Mouse (Mus musculus): ENCODE measurements around the gene Tbxa2r. TPM values are rescaled to one million over a fixed set of nuclear protein-coding genes. Genes with fewer than 3 reads are reported as not detected.

The Tbxa2r gene
- polyA plus RNA-seq, 1 experiment from 2014 or later, result 6.7 TPM

- Histone ChIP-seq H3K4me2 (no peak overlapping the region), H3K36me3 (peaks cover 75% of the 10 kb centered on the region), H3K27ac (no peak overlapping the region), H3K9me3 (replicated peaks) (no peaks in the 10 kb centered on the region), H3K9ac (no peak overlapping the region; the same call in 1 of the 2 replicates), H3K4me3 (no peak overlapping the region), H3K4me1 (peaks cover 53% of the 10 kb centered on the region), H3K27me3 (replicated peaks) (no peaks in the 10 kb centered on the region)
- 90% methylated on average over 16 of the region's 16 CpGs for WGBS (ENCODE audit: insufficient replicate concordance)
- no peak for ATAC-seq
These were observed 12.9 kb upstream of the Tbxa2r start for GRCm38 (mm10) chr10:81315587-81315986.

GRCm38 (mm10) chr10:81316338-81317060 is 12.0 kb upstream of the Tbxa2r start:
- no peak for ATAC-seq
- Histone ChIP-seq H3K36me3 (peaks cover 66% of the 10 kb centered on the region), H3K27me3 (replicated peaks) (no peaks in the 10 kb centered on the region), H3K9me3 (replicated peaks) (no peaks in the 10 kb centered on the region), H3K4me2 (peak overlapping the region; percentile 63), H3K4me3 (peak overlapping the region; percentile 16), H3K27ac (peak overlapping the region; percentile 18), H3K4me1 (peaks cover 53% of the 10 kb centered on the region), H3K9ac (peak overlapping the region; percentile 44)
- WGBS (ENCODE audit: insufficient replicate concordance), result 62% methylated on average over 16 of the region's 16 CpGs

GRCm38 (mm10) chr10:81317273-81317672 is 11.3 kb upstream of the Tbxa2r start:
- peak overlapping the region; percentile 16 for H3K4me3 ChIP-seq
- H3K9ac ChIP-seq, result peak overlapping the region; percentile 44
- H3K4me2 ChIP-seq, result peak overlapping the region; percentile 63
- no peak for ATAC-seq
- H3K27me3 ChIP-seq (replicated peaks), result no peaks in the 10 kb centered on the region
- peaks cover 60% of the 10 kb centered on the region for H3K4me1 ChIP-seq
- WGBS (ENCODE audit: insufficient replicate concordance), result 21% methylated on average over 20 of the region's 20 CpGs
- H3K27ac ChIP-seq, result peak overlapping the region; percentile 18; the same call in 1 of the 2 replicates
- H3K9me3 ChIP-seq (replicated peaks), result no peaks in the 10 kb centered on the region
- H3K36me3 ChIP-seq, result peaks cover 61% of the 10 kb centered on the region

GRCm38 (mm10) chr10:81318589-81319329 is 9.8 kb upstream of the Tbxa2r start:
- no peak for ATAC-seq
- peak overlapping the region; percentile 88; the same call in 1 of the 2 replicates for H3K27ac ChIP-seq

GRCm38 (mm10) chr10:81319330-81319699 is 9.2 kb upstream of the Tbxa2r start:
- Histone ChIP-seq H3K36me3 (peaks cover 61% of the 10 kb centered on the region), H3K9ac (peak overlapping the region; percentile 74), H3K27ac (peak overlapping the region; percentile 88), H3K9me3 (replicated peaks) (no peaks in the 10 kb centered on the region), H3K4me3 (peak overlapping the region; percentile 96), H3K4me2 (peak overlapping the region; percentile 80), H3K4me1 (peaks cover 67% of the 10 kb centered on the region), H3K27me3 (replicated peaks) (no peaks in the 10 kb centered on the region)
- WGBS (ENCODE audit: insufficient replicate concordance), result 43% methylated on average over 8 of the region's 8 CpGs
- no peak for ATAC-seq

More at GRCm38 (mm10) chr10:81318589-81319329, 9.8 kb upstream of the Tbxa2r start:
- Histone ChIP-seq H3K4me2 (peak overlapping the region; percentile 80), H3K27me3 (replicated peaks) (no peaks in the 10 kb centered on the region), H3K9ac (peak overlapping the region; percentile 74), H3K4me1 (peaks cover 71% of the 10 kb centered on the region), H3K4me3 (no peak overlapping the region; the same call in 1 of the 2 replicates), H3K9me3 (replicated peaks) (no peaks in the 10 kb centered on the region), H3K36me3 (peaks cover 61% of the 10 kb centered on the region)
- 83% methylated on average over 13 of the region's 13 CpGs for WGBS (ENCODE audit: insufficient replicate concordance)

- no peaks in the 10 kb centered on the region for H3K9me3 ChIP-seq (replicated peaks)
- H3K4me1 ChIP-seq, result peaks cover 64% of the 10 kb centered on the region
- H3K36me3 ChIP-seq, result peaks cover 61% of the 10 kb centered on the region
- H3K9ac ChIP-seq, result peak overlapping the region; percentile 74
- no peak for ATAC-seq
- peak overlapping the region; percentile 96 for H3K4me3 ChIP-seq
- peak overlapping the region; percentile 88 for H3K27ac ChIP-seq
- no peaks in the 10 kb centered on the region for H3K27me3 ChIP-seq (replicated peaks)
- H3K4me2 ChIP-seq, result peak overlapping the region; percentile 80
- 3% methylated on average over 38 of the region's 38 CpGs for WGBS (ENCODE audit: insufficient replicate concordance)
These were observed 8.6 kb upstream of the Tbxa2r start for GRCm38 (mm10) chr10:81319741-81320549.

- H3K27ac ChIP-seq, result peak within 1 kb of the TSS; percentile 88
- no peaks in the 10 kb centered on the region for H3K9me3 ChIP-seq (replicated peaks)
- peak within 1 kb of the TSS; percentile 93 for H3K9ac ChIP-seq
- no peaks in the 10 kb centered on the region for H3K27me3 ChIP-seq (replicated peaks)
- peaks cover 61% of the 10 kb centered on the region for H3K36me3 ChIP-seq
- WGBS (ENCODE audit: insufficient replicate concordance), result under 1% methylated on average over 68 of the region's 68 CpGs
- peak within 1 kb of the TSS; percentile 80 for H3K4me2 ChIP-seq
- peak within 1 kb of the TSS; percentile 96 for H3K4me3 ChIP-seq
- peaks cover 65% of the 10 kb centered on the region for H3K4me1 ChIP-seq
- ATAC-seq, result peak; percentile 87
These were observed 7.8 kb upstream of the Tbxa2r start, which contains the start of gene Cactin for GRCm38 (mm10) chr10:81320550-81321347. Cactin (plus strand) TSS chr10:81321103.

GRCm38 (mm10) chr10:81321436-81321835 is 7.1 kb upstream of the Tbxa2r start:
- H3K27me3 ChIP-seq (replicated peaks), result no peaks in the 10 kb centered on the region
- H3K36me3 ChIP-seq, result peaks cover 62% of the 10 kb centered on the region
- H3K27ac ChIP-seq, result peak overlapping the region; percentile 88
- H3K4me3 ChIP-seq, result peak overlapping the region; percentile 96
- peak overlapping the region; percentile 80 for H3K4me2 ChIP-seq
- no peaks in the 10 kb centered on the region for H3K9me3 ChIP-seq (replicated peaks)
- WGBS (ENCODE audit: insufficient replicate concordance), result 2% methylated on average over 20 of the region's 20 CpGs
- ATAC-seq, result no peak
- peaks cover 65% of the 10 kb centered on the region for H3K4me1 ChIP-seq
- peak overlapping the region; percentile 93 for H3K9ac ChIP-seq

- 93% methylated on average over 27 of the region's 27 CpGs for WGBS (ENCODE audit: insufficient replicate concordance)
- ATAC-seq, result no peak
- Histone ChIP-seq H3K4me1 (peaks cover 64% of the 10 kb centered on the region), H3K36me3 (peaks cover 70% of the 10 kb centered on the region), H3K4me3 (peak overlapping the region; percentile 96), H3K4me2 (peak overlapping the region; percentile 80), H3K27me3 (replicated peaks) (no peaks in the 10 kb centered on the region), H3K9ac (peak overlapping the region; percentile 93), H3K27ac (0 out of 2 replicates have a peak overlapping the region, but pooled peaks have one; percentile 88), H3K9me3 (replicated peaks) (no peaks in the 10 kb centered on the region)
These were observed 6.1 kb upstream of the Tbxa2r start for GRCm38 (mm10) chr10:81322444-81322843.

GRCm38 (mm10) chr10:81323141-81323775 is 5.3 kb upstream of the Tbxa2r start:
- Histone ChIP-seq H3K9me3 (replicated peaks) (no peaks in the 10 kb centered on the region), H3K27ac (no peak overlapping the region), H3K4me1 (peaks cover 64% of the 10 kb centered on the region), H3K36me3 (peaks cover 62% of the 10 kb centered on the region), H3K9ac (no peak overlapping the region), H3K4me2 (peak overlapping the region; percentile 80; the same call in 1 of the 2 replicates), H3K27me3 (replicated peaks) (no peaks in the 10 kb centered on the region), H3K4me3 (0 out of 2 replicates have a peak overlapping the region, but pooled peaks have one; percentile 96)
- ATAC-seq, result no peak
- 93% methylated on average over 23 of the region's 23 CpGs for WGBS (ENCODE audit: insufficient replicate concordance)

All from liver, embryonic 12.5 days (tissue).